Mouse (Mus musculus) neural tube, embryonic 10.5 days (tissue): Measurements from ENCODE around the gene Gm45234.

ENCODE experiments used
- DNase-seq: peaks from one replicate; pipeline ENCODE4 v3.0.0-alpha.2; 2017; ENCODE audit warnings: low spot score; ENCODE audit errors: extremely low spot score

The Gm45234 gene

DNA sequence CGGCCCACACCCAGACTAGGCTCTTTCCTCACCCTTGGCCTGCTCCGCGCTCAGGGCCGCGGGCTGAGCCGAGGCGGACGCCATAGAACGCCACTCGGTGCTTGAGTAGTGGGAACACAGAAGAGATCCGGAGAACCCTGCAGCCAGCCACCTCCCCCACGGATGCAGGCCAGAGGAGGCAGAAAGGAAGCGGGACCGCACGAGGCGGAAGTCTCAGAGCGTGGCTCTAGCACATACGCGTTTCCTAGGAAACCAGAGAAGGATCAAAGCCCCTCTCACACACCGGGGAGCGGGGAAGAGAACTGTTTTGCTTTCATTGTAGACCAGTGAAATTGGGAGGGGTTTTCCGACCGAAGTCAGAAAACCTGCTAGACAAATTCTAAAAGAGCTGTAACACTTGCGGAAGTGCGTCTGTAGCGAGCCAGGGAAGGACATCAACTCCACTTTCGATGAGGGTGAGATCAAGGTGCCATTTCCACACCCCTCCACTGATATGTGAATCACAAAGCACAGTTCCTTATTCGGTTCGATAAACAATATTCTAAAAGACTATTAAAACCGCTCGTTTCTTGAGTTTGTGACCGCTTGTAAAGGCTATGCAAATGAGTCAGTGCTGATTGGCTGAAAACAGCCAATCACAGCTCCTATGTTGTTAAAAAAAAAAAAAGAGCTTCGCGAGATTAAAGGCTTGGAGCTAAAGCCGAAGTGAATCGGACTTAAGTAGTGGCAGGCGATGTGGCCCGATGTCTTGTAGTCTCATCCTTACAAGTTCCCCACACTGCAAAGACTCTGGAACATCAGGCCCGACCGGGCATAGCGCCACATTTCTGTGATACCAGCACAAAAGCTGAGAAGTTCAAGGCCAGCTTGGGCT lies 14.7 kb downstream of the Gm45234 start, which contains the start of gene Grcc10:
Gene Grcc10 (minus strand): TSS at position 487 of the 874 bp plus-strand sequence.
- peak; percentile 96 for DNase-seq

DNA sequence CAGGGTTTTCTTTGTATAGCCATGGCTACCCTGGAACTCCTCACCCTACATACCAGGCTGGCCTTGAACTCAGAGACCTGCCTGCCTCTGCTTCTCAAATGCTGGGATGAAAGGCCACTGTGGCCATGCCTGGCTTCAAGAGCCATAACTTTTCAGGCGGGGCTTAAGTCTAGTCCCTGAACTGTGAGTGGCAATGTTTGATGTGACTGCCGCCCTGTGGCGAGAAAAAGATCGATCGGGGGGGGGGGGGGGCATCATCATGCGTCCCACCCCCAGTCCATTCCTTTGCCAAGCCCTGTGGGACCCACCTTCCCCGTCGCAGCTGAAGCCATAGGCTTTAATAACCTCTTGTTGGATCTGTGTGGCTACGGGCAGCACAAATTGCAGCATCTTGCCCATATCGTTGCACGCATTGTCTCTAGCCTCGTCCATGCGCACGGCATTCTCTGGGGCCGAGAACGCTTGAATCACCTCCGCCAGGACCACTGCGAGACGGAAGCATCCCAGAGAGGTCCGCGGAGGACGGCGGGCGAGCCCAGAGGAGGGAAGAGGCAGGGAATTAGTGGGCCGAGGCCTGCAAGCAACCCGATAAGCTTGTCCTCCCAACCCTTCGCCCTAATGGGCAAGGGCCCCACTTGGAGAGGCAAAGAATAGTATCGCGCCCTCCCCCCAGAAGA lies 15.5 kb downstream of the Gm45234 start:
- DNase-seq: no peak

GRCm38 (mm10) chr6:124739231-124739796 lies 16.5 kb downstream of the Gm45234 start:
- DNase-seq: no peak

- no peak for DNase-seq
Observed at GRCm38 (mm10) chr6:124738511-124739023, 17.3 kb downstream of the Gm45234 start, which contains the start of gene Ptpn6. Ptpn6 (minus strand) TSS chr6:124738714.

- no peak for DNase-seq
Observed at GRCm38 (mm10) chr6:124737040-124737439, 18.8 kb downstream of the Gm45234 start.

DNA sequence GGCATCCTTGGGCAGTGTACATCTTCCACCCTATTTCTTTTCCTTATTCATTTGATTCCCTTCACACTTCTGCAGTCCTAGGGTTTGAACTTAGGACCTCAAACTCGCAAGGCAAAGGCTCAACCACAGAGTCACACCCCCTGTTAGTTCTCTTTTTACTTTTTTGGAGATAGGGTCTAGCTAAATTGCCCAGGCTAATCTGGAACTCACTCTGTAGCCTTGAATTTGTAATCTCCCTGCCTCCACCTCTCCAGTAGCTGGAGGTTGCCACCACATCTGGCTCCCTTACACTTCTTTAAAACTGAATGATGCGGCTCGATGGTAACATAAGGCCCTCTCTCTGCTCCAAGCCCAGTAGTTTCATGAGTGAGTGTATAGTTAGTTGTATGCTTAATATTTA lies 21.4 kb downstream of the Gm45234 start:
- DNase-seq: no peak

GRCm38 (mm10) chr6:124732476-124733370 lies 23.1 kb downstream of the Gm45234 start:
- no peak for DNase-seq

DNA sequence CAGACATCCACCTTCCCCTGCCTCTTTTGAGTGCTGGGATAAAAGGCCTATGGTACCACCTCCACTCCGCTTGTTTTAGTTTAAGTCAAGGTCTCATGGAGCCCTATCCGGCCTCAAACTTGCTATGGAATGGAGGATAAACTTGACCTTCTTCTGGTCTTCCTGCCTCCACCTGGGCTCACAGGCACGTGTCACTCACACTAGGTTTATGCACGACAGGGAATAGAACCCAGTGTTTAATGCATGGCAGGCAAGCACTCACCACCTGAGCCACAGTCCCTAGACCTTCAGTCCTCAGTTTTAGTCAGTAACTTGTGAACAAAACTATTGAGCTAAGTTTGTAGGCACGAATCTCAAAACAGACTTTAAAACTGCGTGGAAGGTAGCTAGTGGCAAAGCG lies 24.8 kb downstream of the Gm45234 start:
- DNase-seq: no peak

DNA sequence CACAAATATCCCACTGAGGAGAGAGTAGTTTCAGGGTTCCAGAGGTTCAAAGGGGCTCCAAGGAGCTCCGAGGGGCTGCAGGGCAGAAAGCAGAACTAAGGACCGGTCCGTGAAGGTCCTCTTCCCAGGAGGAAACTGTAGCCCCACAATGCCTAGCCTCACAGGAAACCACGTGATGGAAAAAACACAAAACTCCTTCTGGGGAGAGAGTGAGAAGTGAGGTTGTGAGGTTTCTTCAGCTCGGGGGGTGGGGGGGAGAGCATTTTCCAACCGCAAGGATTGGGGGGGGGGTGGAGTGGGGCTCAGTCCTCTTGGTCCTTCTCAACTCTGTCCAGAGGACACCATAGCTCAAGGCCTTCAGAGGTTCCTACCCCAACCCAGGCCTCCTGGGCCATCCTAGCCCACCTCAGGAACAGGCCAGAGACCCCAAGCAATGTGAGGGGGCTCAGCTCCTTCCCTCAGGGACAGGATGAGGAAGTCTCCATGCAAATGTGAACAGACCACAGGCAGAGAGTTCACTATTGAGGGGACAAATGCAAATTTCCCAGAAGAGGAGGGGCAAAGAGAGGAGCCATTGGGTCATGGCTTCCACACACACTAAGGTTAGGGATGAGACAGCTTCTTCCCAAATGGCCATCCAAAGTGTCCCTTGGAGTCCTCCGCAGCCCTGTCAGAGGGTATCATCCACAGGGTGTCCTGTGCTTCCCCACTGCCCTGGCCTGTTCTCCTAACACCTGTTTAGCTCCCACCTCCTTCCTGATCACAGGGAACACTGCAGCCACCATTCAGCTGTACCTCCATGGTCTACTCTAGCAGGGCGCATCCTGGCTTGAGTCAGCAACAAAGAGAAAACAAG lies 25.7 kb downstream of the Gm45234 start:
- no peak for DNase-seq

GRCm38 (mm10) chr6:124728621-124729020 lies 27.2 kb downstream of the Gm45234 start:
- DNase-seq: no peak

DNA sequence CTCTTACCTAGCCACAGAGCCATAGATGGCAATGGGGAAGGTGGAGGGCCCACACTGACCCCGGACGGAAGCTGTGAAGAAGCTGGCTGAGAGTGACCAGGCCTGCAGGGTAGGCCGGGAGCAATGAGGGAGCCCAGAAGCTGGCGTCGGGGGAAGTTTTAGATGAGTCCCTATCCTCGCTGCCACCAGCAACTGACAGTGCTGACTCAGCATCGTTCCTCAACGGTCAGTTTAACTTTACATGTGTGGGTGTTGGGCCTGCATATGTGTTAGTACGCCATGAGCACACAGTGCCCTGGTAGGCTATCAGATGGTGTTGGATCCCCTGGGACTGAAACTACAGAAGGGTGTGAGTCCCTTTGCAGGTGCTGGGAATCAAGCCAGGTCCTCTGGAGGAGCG lies 31.3 kb downstream of the Gm45234 start:
- DNase-seq: no peak

- no peak for DNase-seq
Observed at GRCm38 (mm10) chr6:124723541-124723940, 32.3 kb downstream of the Gm45234 start.

DNA sequence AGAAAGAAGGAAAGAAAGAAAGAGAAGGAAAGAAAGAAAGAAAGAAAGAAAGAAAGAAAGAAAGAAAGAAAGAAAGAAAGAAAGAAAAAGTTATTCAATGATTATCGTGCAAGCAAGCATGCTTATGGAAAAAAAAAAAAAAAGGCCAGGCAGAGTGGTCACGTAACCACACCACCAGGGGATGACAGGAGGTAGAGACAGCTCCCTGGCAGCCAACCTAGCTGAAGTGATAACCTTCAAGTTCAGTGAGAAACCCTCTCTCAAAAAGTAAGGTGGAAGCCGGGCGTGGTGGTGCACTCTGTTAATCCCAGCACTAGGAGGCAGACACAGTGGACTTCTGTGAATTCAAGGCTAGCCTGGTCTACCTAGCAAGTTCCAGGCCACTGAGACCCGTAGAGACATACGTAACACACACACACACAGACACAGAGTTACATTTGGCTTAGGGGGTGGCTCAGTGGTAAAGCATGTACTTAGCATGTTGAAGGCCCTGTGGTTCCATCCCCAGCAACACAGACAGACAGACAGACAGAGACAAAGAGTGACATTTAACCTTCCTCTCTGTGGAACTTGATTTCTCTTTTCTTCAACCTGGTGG lies 32.8 kb downstream of the Gm45234 start:
- DNase-seq: no peak

DNA sequence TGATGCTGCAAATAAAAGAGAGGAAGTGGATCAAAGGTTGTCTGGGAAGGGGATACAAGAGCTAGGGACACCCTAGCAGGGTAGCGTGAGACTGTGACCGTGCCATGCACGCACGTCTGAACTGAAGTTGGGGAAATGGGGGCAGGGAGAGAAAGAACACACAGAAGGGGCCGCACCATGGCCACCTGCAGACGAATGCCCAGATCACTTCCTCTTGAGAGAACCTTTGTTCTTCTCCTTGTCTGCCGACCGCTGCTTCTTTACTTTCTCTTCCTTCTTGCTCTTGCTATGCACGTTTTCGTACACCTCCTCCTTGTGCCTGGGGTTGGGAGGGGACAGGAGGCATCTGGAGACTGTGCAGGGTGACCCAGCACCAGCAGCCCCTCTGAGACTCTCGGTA lies 34.9 kb downstream of the Gm45234 start:
- DNase-seq: no peak

DNA sequence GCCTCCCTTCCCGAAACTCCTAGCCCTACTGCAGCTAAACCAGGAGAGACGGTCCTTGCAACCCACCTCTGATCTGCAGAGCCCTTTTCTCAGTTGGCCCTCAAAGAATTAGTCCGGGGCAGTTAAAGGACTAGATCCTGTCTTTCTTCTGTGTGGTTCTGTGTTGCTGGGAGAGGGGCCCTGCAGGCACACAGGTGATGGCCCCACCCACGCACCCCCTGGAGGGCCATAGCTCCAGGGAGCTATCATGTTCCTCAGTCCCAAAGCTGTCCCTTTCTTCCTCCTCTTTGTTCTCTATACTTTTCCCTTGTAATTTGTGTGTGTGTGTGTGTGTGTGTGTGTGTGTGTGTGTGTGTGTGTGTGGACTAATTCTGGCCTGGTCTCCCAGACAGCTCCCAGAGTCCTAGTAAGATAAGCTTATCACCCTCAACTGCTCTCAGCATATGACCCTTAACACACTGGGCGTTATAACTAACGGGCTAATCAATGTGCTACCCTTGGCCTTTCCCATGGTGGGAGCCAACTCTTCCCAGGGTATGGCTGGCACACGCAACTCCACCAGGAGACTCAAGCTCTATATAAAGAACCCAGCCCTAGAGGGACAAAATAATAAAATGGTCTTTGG lies 36.4 kb downstream of the Gm45234 start:
- DNase-seq: no peak

DNA sequence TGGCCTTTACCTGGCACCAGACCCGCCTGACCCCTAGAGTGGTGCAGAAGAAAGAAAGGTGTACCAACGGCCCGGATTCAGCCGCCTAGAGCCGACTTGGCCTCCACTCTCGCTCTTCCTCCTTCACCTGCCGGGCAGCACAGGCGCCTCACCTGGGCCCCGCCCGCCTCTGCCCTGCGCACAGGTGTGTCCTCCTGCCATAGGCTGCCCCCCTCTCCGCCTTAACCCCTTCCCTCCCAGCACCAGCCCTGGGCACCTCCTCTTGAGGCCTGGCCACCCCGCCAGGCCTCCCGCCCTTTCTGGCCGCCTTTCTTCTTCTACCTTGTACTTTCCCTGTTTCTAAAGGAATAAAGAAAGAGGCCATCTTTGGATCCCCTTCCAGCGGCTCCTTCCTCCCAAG lies 37.1 kb downstream of the Gm45234 start:
- no peak for DNase-seq

DNA sequence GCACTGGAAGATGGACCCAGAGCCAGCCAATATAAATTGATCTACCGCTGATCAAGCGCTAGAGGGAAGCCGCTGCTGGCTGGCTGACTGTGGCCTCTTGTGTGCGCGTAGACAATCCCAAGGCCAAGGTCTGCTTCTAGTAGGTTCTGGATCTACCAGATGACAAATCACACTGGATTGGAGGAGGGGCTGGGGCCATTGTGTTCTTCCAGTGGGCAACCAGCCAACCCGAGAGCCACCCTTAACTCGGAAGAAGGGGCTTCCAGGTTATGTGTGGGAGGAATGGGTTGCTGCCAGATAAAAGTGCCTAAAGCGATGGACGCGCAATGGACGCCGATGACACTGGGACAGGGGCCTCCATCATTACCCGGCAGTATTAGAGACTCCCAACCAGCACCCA lies 37.9 kb downstream of the Gm45234 start:
- DNase-seq: no peak

- peak; percentile 53 for DNase-seq
Observed at GRCm38 (mm10) chr6:124716864-124717490, 38.8 kb downstream of the Gm45234 start.

DNA sequence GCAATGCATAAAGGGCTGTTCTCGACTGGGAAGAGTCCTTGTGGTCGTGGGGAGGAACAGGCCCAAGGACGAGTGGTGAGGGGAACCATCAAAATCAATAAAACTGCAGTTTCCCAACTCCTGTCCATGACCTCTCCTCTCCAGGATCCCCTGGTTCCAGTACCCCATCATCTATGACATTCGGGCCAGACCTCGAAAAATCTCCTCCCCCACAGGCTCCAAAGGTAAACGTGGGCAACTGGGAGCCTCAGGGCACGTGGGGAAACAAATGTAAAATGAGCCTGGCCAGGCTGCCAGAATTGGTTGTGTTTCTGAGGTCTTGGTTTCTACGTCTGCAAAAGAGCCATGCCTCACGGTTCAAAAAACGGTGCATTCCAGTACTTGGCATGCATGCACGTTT lies 42.9 kb downstream of the Gm45234 start:
- DNase-seq: no peak
